Mouse (Mus musculus): Measurements from ENCODE around the gene Gm10271.

Gm10271 gene

DNA sequence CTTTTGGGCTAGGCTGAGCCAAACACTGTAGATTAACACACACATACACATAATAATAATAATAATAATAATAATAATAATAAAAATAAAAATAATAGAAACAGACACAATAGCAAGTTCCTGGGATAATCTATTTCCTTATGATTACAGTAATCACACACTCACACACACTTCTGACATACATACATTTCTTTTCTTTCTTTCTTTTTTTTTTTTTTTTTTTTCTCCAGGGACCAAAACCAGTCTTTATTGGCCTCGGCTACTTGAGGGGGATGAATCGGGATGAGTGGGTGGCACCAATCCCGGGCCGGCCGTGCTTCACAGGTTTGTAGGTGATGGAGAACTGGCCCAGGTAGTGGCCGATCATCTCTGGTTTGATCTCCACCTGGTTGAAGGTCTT lies at the start of gene Gm10271:
Gene Gm10271, minus strand, starts transcription at position 101 of the 400 bp plus-strand sequence.
- no peak for DNase-seq (ENCODE audit: low read depth)

DNA sequence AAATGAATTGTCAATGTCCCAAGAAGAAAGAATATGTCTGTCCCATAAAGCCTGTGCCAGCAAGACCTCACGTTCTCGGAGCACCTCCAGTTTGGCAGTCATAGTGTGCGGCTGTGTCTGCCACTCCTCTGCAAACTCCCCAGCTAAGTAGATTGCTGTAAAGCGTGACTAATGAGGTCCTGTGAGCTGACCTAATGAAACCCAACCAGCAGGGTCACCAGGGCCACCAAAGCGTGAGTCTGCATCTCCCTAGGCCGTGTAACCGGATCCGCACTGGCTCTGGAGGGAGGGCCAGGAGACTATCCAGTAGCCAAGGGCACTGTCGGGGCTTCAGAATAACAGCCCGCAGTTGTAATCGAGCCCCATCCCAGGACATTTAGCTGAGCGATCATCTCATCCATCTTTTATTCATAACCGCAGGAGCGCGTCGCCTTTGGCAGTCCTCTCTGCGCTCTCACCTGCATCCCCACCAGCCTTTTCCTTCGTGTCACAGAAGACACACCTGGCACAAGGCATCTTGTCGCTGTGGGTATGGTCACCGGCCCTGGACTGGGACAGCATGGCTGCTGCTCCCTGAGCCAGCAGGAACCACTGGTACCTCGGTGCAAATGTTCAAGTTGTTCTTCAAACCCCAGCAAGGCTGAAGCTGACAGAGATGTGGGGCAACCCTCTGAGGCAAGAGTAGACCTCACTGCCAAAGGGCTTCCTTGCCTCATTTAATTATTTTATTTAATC lies 48.8 kb upstream of the Gm10271 start:
- no peak for DNase-seq (ENCODE audit: low read depth)

DNA sequence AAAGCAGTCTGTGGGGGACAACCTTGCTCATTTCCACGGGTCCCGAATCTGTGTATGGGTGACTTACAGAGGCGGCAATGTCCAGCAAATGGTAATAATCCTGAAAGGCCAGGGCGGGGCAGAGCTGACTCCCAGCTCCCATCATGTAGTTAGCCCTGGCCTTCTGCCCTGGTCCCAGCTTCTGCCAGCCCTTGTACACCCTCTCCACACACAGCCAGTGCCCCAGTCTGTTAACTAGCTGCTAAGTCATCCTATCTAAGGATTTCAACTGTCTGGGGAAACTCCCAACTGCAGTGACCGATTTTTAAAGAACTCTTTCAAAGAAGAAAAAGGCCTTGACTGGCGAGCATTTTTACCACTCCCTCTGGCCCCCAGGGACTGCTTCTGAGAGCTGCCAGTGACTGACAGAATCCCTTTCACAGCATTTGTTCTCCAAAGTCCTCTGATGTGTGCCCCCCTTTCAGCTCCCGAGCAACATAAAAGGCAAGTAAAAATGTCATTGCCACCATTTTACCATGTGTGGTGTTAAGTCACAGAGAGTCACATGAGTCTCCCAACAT lies 46.0 kb upstream of the Gm10271 start:
- DNase-seq (ENCODE audit: low read depth) = no peak

DNA sequence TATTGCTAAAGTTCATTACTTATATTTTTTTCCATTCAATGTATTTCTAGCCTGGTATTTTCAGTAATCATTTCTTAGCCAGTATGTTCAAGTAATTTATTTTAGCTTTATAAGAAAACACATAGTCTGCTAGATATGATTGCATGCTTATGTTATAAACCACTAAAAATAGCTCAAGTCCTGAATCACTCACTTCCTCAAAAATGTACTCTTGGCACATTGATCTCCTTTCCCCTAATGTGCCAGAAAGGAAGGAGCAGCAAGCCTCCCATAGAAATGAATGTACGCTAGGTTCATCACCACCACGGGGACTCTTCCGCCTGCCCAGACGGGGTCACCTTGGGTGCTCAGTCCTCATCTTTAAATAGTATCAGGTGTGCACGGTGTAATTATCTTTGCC lies 42.2 kb upstream of the Gm10271 start:
- no peak for DNase-seq (ENCODE audit: low read depth)

DNA sequence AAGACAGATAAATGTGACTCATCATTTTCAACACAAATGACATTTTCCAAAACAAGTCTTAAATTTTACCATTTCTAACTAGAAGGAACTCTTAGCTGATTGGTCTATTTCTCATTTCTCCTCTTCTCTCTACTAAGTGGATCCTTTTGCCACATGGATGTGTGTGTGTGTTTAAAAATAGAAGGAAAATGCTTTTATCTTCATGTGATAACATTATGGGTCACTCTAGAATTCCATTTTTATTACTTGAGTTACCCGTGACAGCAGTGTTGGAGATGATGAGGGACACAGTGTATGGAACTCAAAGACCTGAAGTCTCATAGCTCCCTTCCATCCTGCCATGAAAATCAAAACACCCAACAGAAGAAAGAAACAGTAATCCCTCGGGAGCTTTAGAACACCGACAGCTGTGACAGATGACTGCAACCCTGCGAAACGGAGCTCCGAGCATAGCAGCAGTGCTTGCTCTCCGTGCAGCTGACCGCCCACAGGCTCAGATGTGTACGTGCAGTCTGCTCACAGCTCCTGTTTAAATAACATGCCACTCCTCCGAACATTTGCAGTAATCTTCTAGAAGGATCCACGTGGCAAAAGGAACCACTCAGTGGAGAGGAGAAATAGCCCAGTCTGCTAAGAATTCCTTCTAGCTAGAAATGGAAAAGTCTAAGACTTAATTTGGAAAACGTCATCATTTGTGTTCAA lies 41.4 kb upstream of the Gm10271 start:
- DNase-seq (ENCODE audit: low read depth) = no peak

DNA sequence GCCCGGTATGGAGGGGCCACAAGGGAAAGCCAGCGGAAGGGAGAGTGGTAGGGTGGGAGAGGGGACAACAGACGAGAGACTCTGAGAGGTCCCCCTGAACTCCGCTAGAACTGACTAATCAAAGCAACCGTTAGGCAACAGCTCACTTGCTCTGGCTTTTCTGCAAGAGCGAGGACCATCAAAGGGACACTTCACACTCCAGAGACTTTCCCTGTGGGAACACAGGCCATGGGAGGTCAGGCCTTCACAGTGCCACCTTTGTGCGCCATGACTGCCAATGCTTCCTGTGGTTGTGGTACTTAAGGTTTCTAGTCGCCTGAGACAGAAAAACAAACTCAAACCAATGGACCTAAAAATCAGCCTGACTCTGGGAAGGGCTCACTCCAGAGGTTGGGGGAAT lies 38.6 kb upstream of the Gm10271 start:
- no peak for DNase-seq (ENCODE audit: low read depth)

DNA sequence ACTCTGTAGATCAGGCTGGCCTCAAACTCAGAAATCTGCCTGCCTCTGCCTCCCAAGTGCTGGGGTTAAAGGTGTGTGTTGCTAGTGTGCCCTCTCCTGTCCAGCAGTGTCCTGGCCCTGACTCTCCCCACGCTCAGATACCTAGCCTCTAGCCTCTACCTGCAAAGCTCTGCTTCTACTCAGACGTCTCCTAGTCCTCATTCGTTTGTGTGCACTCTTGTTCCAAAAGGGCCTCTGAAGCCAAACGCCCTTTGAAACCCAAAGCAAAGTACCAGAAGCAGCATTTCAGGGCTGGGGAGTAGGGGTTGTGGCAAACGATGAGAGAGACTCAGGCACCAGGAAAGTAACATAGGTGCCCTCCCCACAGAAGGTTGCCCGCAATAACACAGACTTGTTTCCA lies 37.3 kb upstream of the Gm10271 start:
- DNase-seq (ENCODE audit: low read depth) = no peak

DNA sequence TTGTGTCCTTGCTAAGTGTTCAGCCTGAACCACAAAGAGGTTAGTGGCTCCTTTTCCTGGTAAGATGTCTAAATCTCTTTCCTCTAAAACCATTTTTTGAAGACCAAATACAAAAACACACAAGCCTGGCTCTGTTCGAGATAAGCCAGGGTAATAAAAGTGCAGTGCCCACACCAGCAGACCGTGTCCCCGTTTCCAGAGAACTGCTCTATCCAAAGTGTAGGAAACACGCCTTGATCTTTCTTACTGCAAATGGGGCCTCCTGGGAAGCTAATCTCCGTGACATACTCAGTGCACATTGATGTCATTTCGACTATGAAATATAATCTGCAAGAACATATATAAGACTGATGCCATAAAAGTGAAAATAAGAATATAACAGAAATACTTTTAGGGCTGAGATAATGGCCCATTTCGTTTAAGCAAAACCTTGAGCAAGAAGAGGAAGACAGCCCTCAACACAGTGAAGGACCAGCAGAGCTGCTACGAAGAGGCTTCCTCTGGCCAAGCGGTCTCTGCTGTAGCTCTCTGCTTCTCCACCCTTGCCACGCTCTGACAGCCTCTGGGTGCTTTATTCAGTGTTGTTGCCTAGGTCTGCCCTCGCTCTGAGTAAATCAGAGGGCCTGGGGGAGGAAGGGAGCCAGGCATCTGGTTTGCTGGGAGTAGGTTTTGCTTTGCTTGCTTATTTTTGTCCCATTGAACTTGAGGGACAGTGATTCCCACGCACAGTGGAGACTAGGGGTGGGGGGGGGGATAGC lies 33.5 kb upstream of the Gm10271 start:
- DNase-seq (ENCODE audit: low read depth) = no peak

DNA sequence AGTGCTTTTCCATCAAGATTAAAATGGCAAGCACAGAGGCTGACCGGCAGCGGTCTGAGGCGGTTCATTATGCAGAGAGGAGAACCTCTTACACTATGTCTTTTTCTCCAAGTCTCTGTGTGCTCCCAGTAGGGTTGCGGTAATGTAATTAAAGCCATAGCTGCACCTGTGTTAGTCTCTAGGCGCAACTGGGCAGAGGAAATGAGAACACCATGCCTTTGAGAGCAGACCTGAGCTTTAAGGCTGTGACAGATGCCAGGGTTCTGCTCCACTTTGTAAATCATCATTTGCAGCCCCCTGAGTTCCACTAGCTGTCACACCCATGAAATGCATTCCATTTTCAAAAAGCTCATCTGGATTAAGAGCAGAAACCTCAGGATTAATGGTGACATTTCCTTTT lies 32.3 kb upstream of the Gm10271 start:
- DNase-seq (ENCODE audit: low read depth) = no peak

DNA sequence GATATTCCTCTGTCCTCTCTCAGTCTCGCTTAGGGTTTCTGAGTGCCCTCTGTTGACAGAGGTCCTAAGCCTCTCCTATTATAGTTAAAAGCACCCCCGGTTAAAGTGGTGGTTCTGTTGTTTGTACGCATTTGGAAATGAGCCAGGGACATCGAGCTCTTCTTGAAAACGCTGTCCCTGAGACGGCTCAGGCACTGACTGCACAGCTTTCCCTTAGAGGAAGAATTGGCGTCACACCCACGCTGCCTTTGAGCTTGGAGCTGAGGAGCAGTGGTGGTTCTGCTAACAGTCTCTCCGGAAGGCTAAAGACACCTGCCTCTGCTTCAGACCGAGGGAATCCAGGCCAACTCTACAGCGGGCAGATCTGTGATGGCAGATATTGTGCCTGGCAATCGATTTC lies 28.6 kb upstream of the Gm10271 start:
- no peak for DNase-seq (ENCODE audit: low read depth)

DNA sequence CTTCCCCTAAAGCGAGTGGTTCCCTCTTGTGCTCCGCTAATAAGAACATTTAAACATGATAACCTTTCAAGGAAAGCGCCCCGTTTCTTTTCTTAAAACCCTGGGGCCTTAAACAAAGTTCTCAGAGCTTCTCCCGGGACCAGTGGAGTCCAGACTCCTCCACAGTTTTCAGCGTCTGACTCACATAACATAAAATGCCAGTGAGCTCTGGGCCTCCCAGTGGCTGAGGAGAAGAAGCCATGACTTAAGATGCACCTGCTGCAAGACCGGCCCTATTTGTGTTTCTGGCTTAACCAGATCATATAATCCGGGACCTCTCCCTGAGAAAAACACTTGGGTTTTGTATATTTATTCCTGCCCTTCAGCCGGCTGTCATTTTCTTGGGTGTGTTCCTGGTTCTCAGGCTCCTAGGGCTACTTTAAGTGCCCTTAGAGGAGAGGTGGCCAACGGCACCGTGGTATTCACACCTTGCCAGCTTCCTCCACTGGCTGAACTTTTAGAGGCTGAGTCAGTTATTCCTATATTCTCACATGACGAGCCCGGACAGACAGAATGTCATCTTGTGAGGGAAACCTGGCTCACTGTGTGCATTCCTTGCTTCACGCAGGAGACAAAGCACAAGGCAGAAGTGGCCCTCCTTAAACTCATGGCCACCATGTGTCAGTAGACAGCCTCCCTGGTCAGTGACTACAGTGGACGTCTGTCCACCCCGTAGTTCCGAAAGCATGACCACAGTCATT lies 26.5 kb upstream of the Gm10271 start:
- DNase-seq (ENCODE audit: low read depth) = no peak

DNA sequence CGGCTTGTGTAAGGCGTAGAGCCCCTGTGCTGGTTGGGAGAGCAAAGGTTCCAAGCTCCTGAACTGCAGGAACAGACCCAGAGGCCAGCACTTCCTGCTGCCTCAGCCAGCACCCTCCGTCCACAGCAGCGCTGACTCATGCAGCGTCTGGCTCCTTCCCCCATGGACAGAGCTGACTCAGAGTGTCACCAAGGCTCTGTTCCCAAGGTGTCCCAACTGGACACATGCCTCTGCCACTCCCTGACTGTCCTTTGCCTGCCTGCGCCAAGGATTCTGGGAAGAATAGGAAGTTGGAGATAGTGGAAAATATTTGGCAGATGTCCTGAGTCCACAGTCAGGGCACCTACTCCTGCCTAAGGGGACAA lies 23.8 kb upstream of the Gm10271 start:
- peak; percentile 10 for DNase-seq (ENCODE audit: low read depth)

DNA sequence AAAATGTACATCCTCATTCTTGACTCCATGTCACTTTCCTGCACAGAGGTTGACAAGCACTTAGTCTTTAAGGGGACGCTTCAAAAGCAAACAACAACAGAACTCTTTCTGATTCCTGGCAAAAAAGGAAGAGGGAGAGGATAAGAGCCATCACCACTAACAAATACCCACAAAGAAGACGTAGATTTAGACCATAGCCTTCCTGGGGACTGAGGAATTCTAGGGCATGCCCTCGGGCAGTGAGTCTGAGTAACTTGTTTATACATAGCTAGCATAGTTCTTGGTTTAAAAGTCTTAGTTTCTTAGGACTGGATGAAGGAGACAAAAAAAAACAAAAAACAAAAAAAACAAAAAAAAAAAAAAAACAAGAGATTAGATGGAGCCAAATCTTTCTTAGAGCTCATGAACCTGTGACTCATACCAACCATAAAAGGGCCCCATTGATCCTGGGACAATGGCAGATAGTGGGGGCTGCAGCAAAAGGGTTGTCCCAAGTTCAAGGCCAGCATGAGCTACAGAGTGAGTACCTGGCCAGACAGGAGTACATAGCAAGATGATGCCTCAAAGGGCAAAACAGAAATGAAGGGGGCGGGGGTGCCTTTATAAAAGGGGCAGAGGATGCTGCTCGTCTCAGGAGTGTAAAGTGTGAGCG lies 23.3 kb upstream of the Gm10271 start:
- DNase-seq (ENCODE audit: low read depth) = no peak

DNA sequence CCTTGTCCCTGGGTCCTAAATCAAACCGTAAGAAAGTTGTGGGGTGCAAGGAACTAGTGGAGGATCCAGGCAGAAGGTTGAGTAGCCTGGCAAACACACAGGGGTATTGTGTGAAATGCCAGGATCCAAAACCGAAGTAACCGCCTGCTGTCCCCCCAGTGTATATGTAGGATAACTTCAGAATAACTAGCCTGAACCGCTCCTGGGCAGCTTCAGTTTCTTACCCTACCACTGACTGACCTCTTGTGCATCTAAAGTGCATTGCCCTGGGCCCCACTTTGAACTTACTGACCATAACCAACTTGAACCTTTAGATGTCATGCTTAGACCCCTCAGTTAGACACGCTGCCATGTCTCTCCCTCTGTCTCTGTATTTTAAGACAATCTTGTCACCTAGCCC lies 22.8 kb upstream of the Gm10271 start:
- DNase-seq (ENCODE audit: low read depth) = no peak

DNA sequence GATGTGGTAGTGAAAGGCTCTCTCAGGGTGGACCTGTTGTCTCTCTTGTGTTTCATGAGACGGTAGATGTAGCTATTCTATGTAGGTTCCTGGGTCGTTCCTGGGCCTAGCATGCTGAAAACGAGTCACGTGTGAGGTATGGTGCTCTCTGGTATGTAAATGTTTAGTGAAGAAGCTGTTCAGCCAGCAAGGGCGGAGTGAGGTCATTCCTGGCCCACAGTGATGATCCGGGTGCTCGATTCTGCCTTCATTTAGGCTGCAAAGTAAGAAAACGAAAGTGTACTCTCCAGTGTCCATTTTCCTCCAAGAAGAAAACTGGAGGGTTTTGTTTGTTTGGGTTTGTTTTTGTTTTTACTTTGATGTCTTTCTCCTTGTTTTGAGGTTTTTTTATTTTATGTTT lies 21.6 kb upstream of the Gm10271 start:
- DNase-seq (ENCODE audit: low read depth) = no peak

DNA sequence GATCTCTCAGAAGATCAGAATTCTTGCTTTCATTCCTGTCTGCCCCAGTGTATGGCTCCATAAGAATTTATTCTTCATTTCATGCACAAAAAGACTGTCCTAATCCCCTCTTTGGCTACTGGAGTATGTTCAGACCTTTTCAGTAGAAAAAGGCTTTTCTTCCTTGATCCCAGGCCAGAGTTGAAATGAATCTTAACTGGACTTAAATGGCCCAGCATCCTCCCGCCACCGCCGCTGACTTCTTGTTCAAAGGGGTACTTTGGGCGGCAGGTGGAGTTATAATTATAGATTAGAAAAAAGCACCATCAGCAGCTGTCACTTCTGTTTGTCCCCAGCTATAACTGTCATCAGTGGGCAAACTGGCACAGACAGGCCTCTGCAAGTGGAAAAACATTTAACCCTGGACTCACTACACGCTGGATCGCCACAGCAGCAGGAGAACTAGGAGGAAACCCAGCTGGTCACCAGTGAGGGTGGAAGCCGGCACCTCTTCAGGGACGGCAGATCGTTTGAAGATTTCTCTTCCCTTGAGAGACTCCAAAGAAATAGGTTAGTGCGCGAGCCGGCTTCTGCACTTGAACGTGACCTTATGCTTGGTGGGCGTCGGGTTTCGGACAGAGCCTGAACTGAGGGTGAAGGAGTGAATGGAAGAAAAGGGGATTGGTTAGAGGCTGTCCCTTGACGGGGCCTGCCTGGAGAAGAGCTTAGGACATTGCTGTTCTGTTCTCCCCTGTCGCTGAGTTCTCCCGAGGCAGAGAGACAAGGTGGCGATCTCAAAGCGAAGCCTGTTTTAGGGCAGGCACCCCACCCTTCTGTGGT lies 14.1 kb upstream of the Gm10271 start, which contains the start of gene Best3:
Gene Best3, plus strand, starts transcription at position 51 of the 819 bp plus-strand sequence.
- DNase-seq (ENCODE audit: low read depth) = no peak

DNA sequence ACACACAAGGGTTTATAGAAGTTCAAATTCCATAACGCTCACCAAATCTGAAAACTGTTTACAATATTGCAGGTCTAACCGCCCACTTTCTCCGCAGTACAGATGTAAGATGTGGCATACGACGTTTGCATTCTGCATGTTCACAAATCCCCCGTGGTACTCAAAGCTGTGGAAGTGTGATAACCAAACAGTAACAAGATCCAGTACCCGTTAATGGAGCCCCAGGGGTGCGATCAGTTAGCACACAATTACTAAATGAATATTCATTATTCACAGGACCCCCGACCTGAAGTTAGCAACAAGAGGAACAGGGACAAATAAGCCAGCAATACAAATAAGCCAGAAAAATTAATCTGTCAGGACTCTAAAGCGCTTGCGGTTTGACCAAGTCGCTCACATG lies 12.4 kb upstream of the Gm10271 start:
- no peak for DNase-seq (ENCODE audit: low read depth)

DNA sequence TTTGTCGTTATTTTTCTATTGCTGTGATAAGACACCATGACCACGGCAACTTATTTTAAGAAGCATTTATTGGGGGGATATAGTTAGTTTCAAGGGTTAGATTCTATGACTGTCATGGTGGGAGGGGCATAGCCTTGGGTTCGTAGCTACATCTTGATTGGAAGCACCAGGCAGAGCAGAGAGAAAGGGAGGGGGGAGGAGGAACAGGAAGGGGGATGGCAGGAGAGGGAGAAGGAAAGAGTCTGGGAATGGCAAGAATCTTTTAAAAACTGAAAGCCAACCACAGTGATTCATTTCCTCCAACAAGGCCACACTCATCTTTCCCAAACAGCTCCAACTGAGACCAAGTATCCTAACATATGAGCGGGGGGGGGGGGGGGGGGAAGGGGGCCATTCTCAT lies 10.1 kb upstream of the Gm10271 start:
- no peak for DNase-seq (ENCODE audit: low read depth)

DNA sequence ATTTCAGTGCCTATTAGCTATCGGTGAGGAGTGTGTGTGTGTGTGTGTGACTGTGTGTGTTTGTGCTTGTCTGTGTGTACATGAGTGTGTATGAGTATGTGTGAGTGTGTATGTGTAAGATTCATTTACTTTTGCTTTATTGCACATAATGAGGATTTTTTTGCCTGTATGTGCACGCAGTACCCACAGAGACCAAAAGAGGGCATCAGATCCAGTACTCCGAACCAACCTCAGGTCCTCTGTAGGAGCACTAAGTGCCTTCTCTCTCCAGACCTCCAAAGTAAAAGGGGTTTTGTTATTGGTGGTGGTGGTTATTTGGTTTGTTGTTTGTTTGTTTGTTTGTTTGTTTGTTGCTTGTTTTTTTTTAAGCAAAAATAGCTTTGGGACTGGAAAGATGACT lies 8.5 kb upstream of the Gm10271 start:
- peak; percentile 31 for DNase-seq (ENCODE audit: low read depth)

DNA sequence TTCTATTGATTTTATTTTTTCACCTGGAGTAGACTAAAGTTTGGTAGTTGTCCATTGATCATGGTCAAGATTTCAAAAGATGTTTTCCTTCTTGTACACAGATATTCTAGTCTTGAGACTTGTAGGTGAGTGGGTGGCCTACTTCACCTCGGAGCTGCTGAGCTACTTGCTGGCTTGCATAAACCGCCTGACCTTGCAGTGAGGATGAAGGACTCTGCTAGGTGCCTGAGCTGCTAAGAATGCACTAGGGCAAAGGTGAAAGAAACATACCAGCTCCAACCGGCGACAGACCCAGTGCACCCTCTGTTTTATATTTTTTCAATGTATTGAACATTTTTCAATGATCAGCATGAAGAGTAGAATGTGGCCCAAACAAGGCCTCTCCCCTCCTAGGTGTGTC lies 7.9 kb upstream of the Gm10271 start:
- no peak for DNase-seq (ENCODE audit: low read depth)

DNA sequence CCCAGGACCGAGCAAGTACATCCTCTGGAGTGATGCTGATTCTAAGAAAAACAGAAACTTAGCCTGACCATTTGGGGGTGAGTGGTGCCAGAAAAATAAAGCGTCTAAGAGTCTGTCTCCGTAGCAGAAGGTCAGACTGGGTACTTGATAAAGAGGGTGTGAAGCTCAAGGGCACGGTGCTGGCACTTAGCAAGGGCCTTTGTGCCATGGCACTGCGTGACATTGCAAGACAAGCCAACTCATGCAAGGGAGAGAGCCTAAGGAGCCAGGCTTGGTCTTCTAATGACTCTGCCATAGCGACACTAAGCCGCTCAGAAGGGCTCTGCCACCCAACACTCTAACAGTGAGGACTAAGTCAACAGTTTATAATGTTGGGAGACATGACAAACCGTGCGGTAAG lies 6.4 kb upstream of the Gm10271 start:
- no peak for DNase-seq (ENCODE audit: low read depth)
